In the genomic region with DNA sequence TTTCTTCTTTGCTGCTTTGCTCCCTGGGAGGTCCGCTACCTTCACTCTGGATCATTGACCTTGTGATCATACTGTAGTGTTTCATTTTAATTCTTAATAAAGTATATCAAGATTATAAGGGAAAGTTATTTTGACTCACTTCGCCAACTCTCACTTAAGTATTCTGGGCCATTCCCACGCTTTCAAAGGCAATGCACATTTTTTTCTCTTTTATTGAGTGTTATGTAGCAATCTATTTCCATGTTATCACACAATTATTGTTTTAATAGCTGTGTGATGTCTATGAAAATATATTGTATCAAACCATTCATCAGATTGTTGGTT, we compare ENCODE assay signal across 8 mouse cellular contexts. TPM values are rescaled to one million over a fixed set of nuclear protein-coding genes. Genes with fewer than 3 reads are reported as not detected.
DNase-seq lines count a peak whose midpoint lies in the region; ATAC-seq lines count a peak whose summit lies in the region.

Gene Nipa1 (minus strand): TSS at position 25 of the 324 bp plus-strand sequence.

- no peak for DNase-seq in adrenal gland, adult 8-10 months
- DNase-seq in adrenal gland, adult 2 months, result no peak
- no peak for DNase-seq in neural tube, embryonic 11.5 days (ENCODE audit: low spot score)
- DNase-seq in neural tube, embryonic 10.5 days (ENCODE audit: extremely low spot score, low spot score), result no peak
- no peak for DNase-seq in left cerebral cortex, postnatal 10 days (ENCODE audit: extremely low spot score in 1 of 2, low spot score in 2 of 2)
- no peak for DNase-seq in urinary bladder, postnatal 36 days (ENCODE audit: low spot score in 2 of 2)
- DNase-seq in adrenal gland, adult 18-20 months (ENCODE audit: low spot score in 2 of 2), result no peak

- peak within 1 kb of the TSS; percentile 55 for H3K4me3 ChIP-seq in neural tube, embryonic 11.5 days (ENCODE audit: low read depth, low read length)
- peak within 1 kb of the TSS; percentile 78 for H3K4me3 ChIP-seq in neural tube, embryonic 13.5 days

- H3K27ac ChIP-seq in neural tube, embryonic 11.5 days (ENCODE audit: low read depth, low read length), result peak within 1 kb of the TSS; percentile 47
- peak within 1 kb of the TSS; percentile 87 for H3K27ac ChIP-seq in neural tube, embryonic 13.5 days (replicated peaks)

- no peaks in the 10 kb centered on the region for H3K36me3 ChIP-seq in neural tube, embryonic 11.5 days (ENCODE audit: control insufficient read depth, insufficient read depth, low read length)
- H3K36me3 ChIP-seq in neural tube, embryonic 13.5 days, result 0 out of 2 replicates have a peak, but pooled peaks cover 6% of the 10 kb centered on the region

- H3K4me2 ChIP-seq in neural tube, embryonic 11.5 days (ENCODE audit: low read depth), result peak within 1 kb of the TSS; percentile 58
- H3K4me2 ChIP-seq in neural tube, embryonic 13.5 days, result peak within 1 kb of the TSS; percentile 72

- no peaks in the 10 kb centered on the region for H3K27me3 ChIP-seq in neural tube, embryonic 11.5 days (ENCODE audit: control insufficient read depth, insufficient read depth, low read length)
- H3K27me3 ChIP-seq in neural tube, embryonic 13.5 days, result no peaks in the 10 kb centered on the region

- ATAC-seq in neural tube, embryonic 11.5 days (ENCODE audit: insufficient read depth, low FRiP score, low TSS enrichment), result no peak
- ATAC-seq in neural tube, embryonic 13.5 days (ENCODE audit: low read depth), result no peak

- 53% methylated on average over 3 of the region's 3 CpGs for WGBS in neural tube, embryonic 11.5 days
- WGBS in neural tube, embryonic 13.5 days, result 52% methylated on average over 3 of the region's 3 CpGs

- peaks cover 5% of the 10 kb centered on the region; the same call in 1 of the 2 replicates for H3K4me1 ChIP-seq in neural tube, embryonic 11.5 days (ENCODE audit: control insufficient read depth, insufficient read depth, low read length)
- H3K4me1 ChIP-seq in neural tube, embryonic 13.5 days (replicated peaks), result peaks cover 17% of the 10 kb centered on the region

- H3K9me3 ChIP-seq in neural tube, embryonic 11.5 days (ENCODE audit: control insufficient read depth, low read length), result no peaks in the 10 kb centered on the region
- H3K9me3 ChIP-seq in neural tube, embryonic 13.5 days, result no peaks in the 10 kb centered on the region

- intact Hi-C loops in left cerebral cortex, postnatal 10 days (cut with DNase I), result no loop called here

- peak within 1 kb of the TSS; percentile 68 for H3K9ac ChIP-seq in neural tube, embryonic 11.5 days (ENCODE audit: low read length)
- H3K9ac ChIP-seq in neural tube, embryonic 13.5 days, result peak within 1 kb of the TSS; percentile 89

RNA-seq across cellular contexts. Expression of gene Nipa1, which starts in this region (rescaled TPM):
- total RNA-seq in adrenal gland, adult 8-10 months (2022), result 10 to 100 TPM; 11.3 to 14.1 (median 12.3) TPM
- 10 to 100 TPM in 1 of 2 experiments, 1 to 10 TPM in 1; 4.8 to 10.6 TPM for total RNA-seq in adrenal gland, adult 2 months (2021)
- polyA plus RNA-seq in adrenal gland, adult 2 months (2012; rRNA removed), result 3.3 and 4.1 TPM in 2 replicates
- 10.5 and 11.0 TPM in 2 replicates for polyA plus RNA-seq in neural tube, embryonic 11.5 days (2014; fragmentation: Nextera tagmentation; extraction: Ambion mirVana)
- total RNA-seq in left cerebral cortex, postnatal 10 days (2021), result 10 to 100 TPM; 77.2 to 78.4 TPM
- 23.4 and 25.9 TPM in 2 replicates for polyA plus RNA-seq in neural tube, embryonic 13.5 days (2015; fragmentation: Nextera tagmentation; extraction: Ambion mirVana)
- total RNA-seq in adrenal gland, adult 18-20 months (2021), result 1 to 10 TPM; 7.1 to 7.2 TPM

Comparison
In these comparisons a context has a peak if more than half of its experiments do, and no peak if none do; other contexts are left out.
1. RNA of gene Nipa1 (total RNA-seq): 77.2 to 78.4 TPM in left cerebral cortex, postnatal 10 days; 11.3 to 14.1 TPM in adrenal gland, adult 8-10 months, 4.8 to 10.6 TPM in adrenal gland, adult 2 months and 7.1 to 7.2 TPM in adrenal gland, adult 18-20 months; every median in the first group is over 4 times any median in the second.